Mouse (Mus musculus) lung, postnatal 0 days (tissue): ENCODE data around the gene Pusl1. TPM values are rescaled to one million over a fixed set of nuclear protein-coding genes. Genes with fewer than 3 reads are reported as not detected.
A peak's percentile ranks its signal among the peaks of the same experiment; 100 is the strongest.

ENCODE experiments used
- ATAC-seq: fragments of 200-750 bp; cut with Nextera tagmentation; 2 replicates; pipeline ENCODE4 v1.8.0; 2017; ENCODE audit warnings: moderate library complexity
- DNase-seq: peaks from one replicate; pipeline ENCODE4 v3.0.0-alpha.2; 2016; ENCODE audit warnings: low spot score
- H3K27ac ChIP-seq: fragments of 300-500 bp; sonication (generic); 2 replicates; pipeline ENCODE4 v1.5.1; 2014; ENCODE audit warnings: antibody characterized with exemption, mild to moderate bottlenecking, low read length, mixed read lengths
- H3K27me3 ChIP-seq: fragments of 300-500 bp; sonication (generic); replicated peaks from 2 replicates; pipeline ENCODE4 v1.6.1; 2014; ENCODE audit warnings: low read length, mixed read lengths; ENCODE audit not compliant: insufficient read depth
- H3K36me3 ChIP-seq: fragments of 300-500 bp; sonication (generic); 2 replicates; pipeline ENCODE4 v1.6.1; 2014; ENCODE audit warnings: low read length, mixed read lengths; ENCODE audit not compliant: insufficient read depth
- H3K4me1 ChIP-seq: fragments of 300-500 bp; sonication (generic); 2 replicates; pipeline ENCODE4 v1.6.1; 2014; ENCODE audit warnings: antibody characterized with exemption, low read depth, low read length, mixed read lengths; ENCODE audit not compliant: insufficient read depth
- H3K4me2 ChIP-seq: fragments of 300-500 bp; sonication (generic); replicated peaks from 2 replicates; pipeline ENCODE4 v1.6.1; 2014; ENCODE audit warnings: low read depth, mild to moderate bottlenecking, low read length, moderate library complexity, mixed read lengths
- H3K4me3 ChIP-seq: fragments of 300-500 bp; sonication (generic); 2 replicates; pipeline ENCODE4 v1.5.1; 2014; ENCODE audit warnings: low read depth, low read length
- H3K9ac ChIP-seq: fragments of 300-500 bp; sonication (generic); replicated peaks from 2 replicates; pipeline ENCODE4 v1.6.1; 2014; ENCODE audit warnings: low read depth, mild to moderate bottlenecking
- H3K9me3 ChIP-seq: fragments of 300-500 bp; sonication (generic); 2 replicates; pipeline ENCODE4 v1.6.1; 2016; ENCODE audit warnings: low read length, mixed read lengths
- CTCF ChIP-seq: IDR thresholded peaks from 2 replicates; pipeline ENCODE4 v1.5.1; 2016; ENCODE audit warnings: antibody characterized with exemption, mild to moderate bottlenecking
- EP300 ChIP-seq: IDR thresholded peaks from 2 replicates; pipeline ENCODE4 v1.6.1; 2016; ENCODE audit warnings: antibody characterized with exemption, mild to moderate bottlenecking, control low read depth
- WGBS: fragments of 180-500 bp; shearing (Covaris S2); extraction: QIAGEN DNeasy Blood & Tissue Kit; methylation state at CpG from one replicate; pipeline ENCODE4 v1.1.7; 2014; 5-methylcytosine and 5-hydroxymethylcytosine counted together
- polyA plus RNA-seq: library from polyadenylated mRNA; unstranded; fragments of >200 nt; fragmentation: Nextera tagmentation; extraction: Ambion mirVana; gene quantifications from 2 replicates; pipeline ENCODE4 v1.2.1, GENCODE M21; 2015

Gene Pusl1
- polyA plus RNA-seq, 1 experiment from 2014 or later = 29.3 TPM

GRCm38 (mm10) chr4:155843231-155843630 lies 48.4 kb downstream of the Pusl1 start:
- ATAC-seq = no peak
- Histone ChIP-seq H3K36me3 (no peaks in the 10 kb centered on the region), H3K4me2 (no peak overlapping the region), H3K4me3 (no peak overlapping the region), H3K27ac (no peak overlapping the region), H3K9me3 (no peaks in the 10 kb centered on the region), H3K4me1 (peaks cover 15% of the 10 kb centered on the region; the same call in 1 of the 2 replicates), H3K9ac (no peak overlapping the region), H3K27me3 (no peaks in the 10 kb centered on the region)
- no peak for DNase-seq
- 88% methylated on average over 5 of the region's 5 CpGs for WGBS
- TF ChIP-seq CTCF (no peak), EP300 (no peak)

DNA sequence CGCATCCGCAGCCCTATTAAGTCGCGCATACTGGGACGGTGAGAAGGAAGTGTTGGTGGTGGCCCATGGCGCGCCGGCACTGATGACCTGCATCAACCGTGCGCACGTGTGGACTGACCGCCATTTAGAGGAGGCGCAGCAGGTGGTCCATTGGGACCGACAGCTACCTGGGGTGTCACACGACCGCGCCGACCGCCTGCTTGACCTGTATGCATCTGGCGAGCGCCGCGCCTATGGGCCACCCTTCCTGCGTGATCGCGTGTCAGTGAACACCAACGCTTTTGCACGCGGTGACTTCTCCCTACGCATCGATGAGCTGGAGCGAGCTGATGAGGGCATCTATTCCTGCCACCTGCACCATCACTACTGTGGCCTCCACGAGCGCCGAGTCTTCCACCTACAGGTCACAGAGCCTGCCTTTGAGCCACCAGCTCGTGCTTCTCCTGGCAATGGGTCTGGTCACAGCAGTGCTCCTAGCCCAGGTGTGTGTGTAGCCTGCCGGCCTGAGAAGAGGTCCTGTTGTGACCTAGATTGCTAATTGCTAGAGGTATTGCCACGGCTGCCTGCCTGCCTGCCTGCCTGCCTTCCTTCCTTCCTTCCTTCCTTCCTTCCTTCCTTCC lies 49.8 kb downstream of the Pusl1 start:
- Histone ChIP-seq H3K36me3 (no peaks in the 10 kb centered on the region), H3K4me2 (peak overlapping the region; percentile 97), H3K4me3 (peak overlapping the region; percentile 51; the same call in 1 of the 2 replicates), H3K27ac (no peak overlapping the region), H3K9ac (no peak overlapping the region), H3K9me3 (no peaks in the 10 kb centered on the region), H3K27me3 (no peaks in the 10 kb centered on the region), H3K4me1 (peaks cover 9% of the 10 kb centered on the region; the same call in 1 of the 2 replicates)
- TF ChIP-seq EP300 = no peak
- no peak for TF ChIP-seq CTCF
- DNase-seq (no peak), ATAC-seq (no peak)
- 46% methylated on average over 38 of the region's 38 CpGs for WGBS

DNA sequence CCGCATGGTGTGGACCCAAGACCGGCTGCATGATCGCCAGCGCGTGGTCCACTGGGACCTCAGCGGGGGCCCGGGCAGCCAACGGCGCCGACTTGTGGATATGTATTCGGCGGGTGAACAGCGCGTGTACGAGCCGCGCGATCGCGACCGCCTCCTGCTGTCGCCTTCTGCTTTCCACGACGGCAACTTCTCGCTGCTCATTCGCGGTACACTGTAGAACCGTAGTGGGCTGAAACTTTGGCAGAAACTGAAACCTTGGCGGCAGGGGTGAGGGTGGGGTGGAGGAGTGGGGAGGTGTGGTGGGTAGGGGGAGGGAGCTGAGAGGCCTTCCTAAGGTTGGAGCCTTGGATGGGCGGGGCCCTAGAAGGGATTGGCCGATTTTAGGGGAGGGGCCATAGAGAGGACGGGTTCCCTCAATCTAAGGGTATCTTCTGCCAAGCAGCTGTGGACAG lies 50.6 kb downstream of the Pusl1 start:
- Histone ChIP-seq H3K36me3 (no peaks in the 10 kb centered on the region), H3K9me3 (no peaks in the 10 kb centered on the region), H3K9ac (peak overlapping the region; percentile 56), H3K4me1 (peaks cover 5% of the 10 kb centered on the region; the same call in 1 of the 2 replicates), H3K4me3 (peak overlapping the region; percentile 51), H3K27me3 (no peaks in the 10 kb centered on the region), H3K27ac (peak overlapping the region; percentile 90), H3K4me2 (peak overlapping the region; percentile 97)
- under 1% methylated on average over 31 of the region's 32 CpGs for WGBS
- DNase-seq = peak; percentile 91
- TF ChIP-seq CTCF (peak; percentile 68), EP300 (no peak)
- peak; percentile 22 for ATAC-seq

DNA sequence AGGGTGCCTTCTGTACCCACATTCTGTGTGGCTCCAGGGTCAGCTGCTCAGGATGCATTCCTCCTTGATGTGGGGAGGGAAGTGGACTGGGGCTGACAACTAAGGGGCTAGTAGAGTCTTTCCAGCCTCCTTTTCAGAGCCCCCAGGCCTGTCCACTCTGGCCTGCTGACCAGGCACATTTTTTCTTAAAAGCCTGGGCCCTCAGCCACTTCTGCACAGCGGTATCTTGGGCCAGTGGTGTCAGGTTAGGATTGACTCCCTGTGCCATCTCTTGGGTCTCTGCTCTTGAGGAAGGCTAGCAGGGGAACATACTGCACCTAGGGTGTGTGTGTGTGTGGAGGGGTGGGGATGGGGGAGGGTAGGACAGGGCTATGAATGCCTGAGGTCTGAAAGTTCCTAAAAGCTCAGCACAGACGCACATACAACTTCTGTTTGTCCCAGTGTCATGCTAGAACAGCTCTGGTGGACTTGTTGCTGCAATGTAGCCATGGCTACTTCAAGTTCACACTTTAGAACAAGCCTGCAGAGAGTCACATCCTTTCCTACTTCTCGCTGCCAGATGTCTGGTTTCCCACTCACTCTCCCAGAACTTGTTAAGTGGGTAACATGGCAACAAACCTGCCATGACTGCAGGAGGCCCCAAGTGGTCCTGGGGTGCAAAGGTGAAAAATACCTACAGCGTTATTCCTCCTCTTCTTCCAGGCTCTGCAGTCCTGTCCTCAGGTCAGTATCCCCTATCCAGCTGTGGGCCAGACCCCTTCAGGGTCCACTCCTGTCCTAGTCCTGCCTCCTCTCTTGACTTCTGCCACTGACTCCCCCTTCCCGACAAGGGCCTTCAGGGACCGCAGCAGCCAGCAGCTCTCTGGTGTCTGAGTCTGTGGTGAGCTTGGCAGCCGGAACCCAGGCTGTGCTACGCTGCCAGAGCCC lies 51.2 kb downstream of the Pusl1 start:
- no peaks in the 10 kb centered on the region for H3K36me3 ChIP-seq
- H3K9ac ChIP-seq = peak overlapping the region; percentile 56
- WGBS = 16% methylated on average over 8 of the region's 8 CpGs
- peak; percentile 0; the same call in 1 of the 2 replicates for ATAC-seq
- H3K9me3 ChIP-seq = no peaks in the 10 kb centered on the region
- peaks cover 5% of the 10 kb centered on the region; the same call in 1 of the 2 replicates for H3K4me1 ChIP-seq
- H3K27me3 ChIP-seq = no peaks in the 10 kb centered on the region
- peak overlapping the region; percentile 90 for H3K27ac ChIP-seq
- peak overlapping the region; percentile 97 for H3K4me2 ChIP-seq
- TF ChIP-seq CTCF (no peak), EP300 (no peak)
- peak overlapping the region; percentile 51 for H3K4me3 ChIP-seq
- DNase-seq = peak; percentile 58

- peak; percentile 97 for DNase-seq
- Histone ChIP-seq H3K27me3 (no peaks in the 10 kb centered on the region), H3K4me1 (peaks cover 5% of the 10 kb centered on the region; the same call in 1 of the 2 replicates), H3K4me2 (peak within 1 kb of the TSS; percentile 97), H3K9me3 (no peaks in the 10 kb centered on the region), H3K27ac (peak within 1 kb of the TSS; percentile 92), H3K9ac (peak within 1 kb of the TSS; percentile 56), H3K4me3 (peak within 1 kb of the TSS; percentile 51), H3K36me3 (no peaks in the 10 kb centered on the region)
- 6% methylated on average over 16 of the region's 16 CpGs for WGBS
- peak; percentile 93 for ATAC-seq
- no peak for TF ChIP-seq CTCF
- peak; percentile 31; the same call in 1 of the 2 replicates for TF ChIP-seq EP300
Measured at GRCm38 (mm10) chr4:155839483-155839910, 52.1 kb downstream of the Pusl1 start, which contains the start of gene Mxra8. Gene Mxra8, plus strand, starts transcription at chr4:155839680.
